Mouse (Mus musculus) forebrain, embryonic 14.5 days (tissue): ENCODE measurements at regions not wholly inside any gene's neighbourhood (a gene's known extent, or its start where the extent isn't known, plus 50 kb on each side); places are given as distances from the start of the nearest gene placed in this dataset.

Experiments used
- ATAC-seq: fragments of 200-750 bp; cut with Nextera tagmentation; 2 replicates; pipeline ENCODE4 v1.8.0; 2017; ENCODE audit warnings: mild to moderate bottlenecking, moderate library complexity
- DNase-seq: peaks from one replicate; pipeline ENCODE4 v3.0.0-alpha.2; 2015; ENCODE audit warnings: low spot score
- H3K27ac ChIP-seq: fragments of 300-500 bp; sonication (generic); 2 replicates; pipeline ENCODE4 v1.5.1; 2014; ENCODE audit warnings: low read depth, mild to moderate bottlenecking, control low read depth, low read length, moderate library complexity
- H3K27me3 ChIP-seq: fragments of 300-500 bp; sonication (generic); replicated peaks from 2 replicates; pipeline ENCODE4 v1.6.1; 2014; ENCODE audit warnings: low read length, control low read depth, mixed read lengths; ENCODE audit not compliant: control insufficient read depth, insufficient read depth
- H3K36me3 ChIP-seq: fragments of 300-500 bp; sonication (generic); 2 replicates; pipeline ENCODE4 v1.6.1; 2014; ENCODE audit warnings: low read length, control low read depth; ENCODE audit not compliant: control insufficient read depth, insufficient read depth
- H3K4me1 ChIP-seq: fragments of 300-500 bp; sonication (generic); 2 replicates; pipeline ENCODE4 v1.6.1; 2014; ENCODE audit warnings: antibody characterized with exemption, low read length, control low read depth; ENCODE audit not compliant: control insufficient read depth, insufficient read depth
- H3K4me2 ChIP-seq: fragments of 300-500 bp; sonication (generic); 2 replicates; pipeline ENCODE4 v1.6.1; 2014; ENCODE audit warnings: mild to moderate bottlenecking, control low read depth, low read length
- H3K4me3 ChIP-seq: fragments of 300-500 bp; sonication (generic); 2 replicates; pipeline ENCODE4 v1.5.1; 2014; ENCODE audit warnings: low read depth, low read length, control low read depth
- H3K9ac ChIP-seq: fragments of 300-500 bp; sonication (generic); 2 replicates; pipeline ENCODE4 v1.6.1; 2014; ENCODE audit warnings: mild to moderate bottlenecking, low read length, control low read depth, moderate library complexity
- H3K9me3 ChIP-seq: fragments of 300-500 bp; sonication (generic); replicated peaks from 2 replicates; pipeline ENCODE4 v1.6.1; 2016; ENCODE audit warnings: low read length, control low read depth, mixed read lengths; ENCODE audit not compliant: control insufficient read depth
- WGBS: fragments of 180-500 bp; shearing (Covaris S2); extraction: QIAGEN DNeasy Blood & Tissue Kit; methylation state at CpG from one replicate; pipeline ENCODE4 v1.1.7; 2014; 5-methylcytosine and 5-hydroxymethylcytosine counted together

DNA sequence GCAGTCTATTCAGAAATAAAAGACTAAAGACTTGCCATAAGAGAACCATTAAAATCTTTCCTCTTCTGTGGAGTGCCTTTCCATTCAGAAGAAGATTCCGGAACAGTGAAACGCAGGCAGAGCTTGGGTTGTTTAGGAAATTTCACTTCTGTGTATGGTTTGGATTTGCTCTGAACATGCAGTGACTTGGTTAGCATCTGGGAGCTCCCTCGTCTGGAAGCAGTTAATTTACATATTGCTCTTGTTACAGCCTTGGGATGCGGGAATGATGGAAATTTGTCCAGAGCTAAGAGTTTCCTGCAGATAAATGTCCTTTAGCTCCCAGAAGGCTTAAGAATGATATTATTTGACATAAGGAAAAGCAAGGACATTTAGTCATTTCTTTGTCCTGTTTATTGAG is 56.4 kb upstream of the Itga6 start:
- no peaks in the 10 kb centered on the region for H3K9me3 ChIP-seq
- H3K4me3 ChIP-seq, result no peak overlapping the region
- ATAC-seq (no peak), DNase-seq (no peak)
- no peak overlapping the region for H3K27ac ChIP-seq
- no peak overlapping the region for H3K4me2 ChIP-seq
- peaks cover 11% of the 10 kb centered on the region for H3K4me1 ChIP-seq
- H3K27me3 ChIP-seq, result no peaks in the 10 kb centered on the region
- no peak overlapping the region for H3K9ac ChIP-seq
- H3K36me3 ChIP-seq, result no peaks in the 10 kb centered on the region
- 74% methylated on average over 4 of the region's 4 CpGs for WGBS

DNA sequence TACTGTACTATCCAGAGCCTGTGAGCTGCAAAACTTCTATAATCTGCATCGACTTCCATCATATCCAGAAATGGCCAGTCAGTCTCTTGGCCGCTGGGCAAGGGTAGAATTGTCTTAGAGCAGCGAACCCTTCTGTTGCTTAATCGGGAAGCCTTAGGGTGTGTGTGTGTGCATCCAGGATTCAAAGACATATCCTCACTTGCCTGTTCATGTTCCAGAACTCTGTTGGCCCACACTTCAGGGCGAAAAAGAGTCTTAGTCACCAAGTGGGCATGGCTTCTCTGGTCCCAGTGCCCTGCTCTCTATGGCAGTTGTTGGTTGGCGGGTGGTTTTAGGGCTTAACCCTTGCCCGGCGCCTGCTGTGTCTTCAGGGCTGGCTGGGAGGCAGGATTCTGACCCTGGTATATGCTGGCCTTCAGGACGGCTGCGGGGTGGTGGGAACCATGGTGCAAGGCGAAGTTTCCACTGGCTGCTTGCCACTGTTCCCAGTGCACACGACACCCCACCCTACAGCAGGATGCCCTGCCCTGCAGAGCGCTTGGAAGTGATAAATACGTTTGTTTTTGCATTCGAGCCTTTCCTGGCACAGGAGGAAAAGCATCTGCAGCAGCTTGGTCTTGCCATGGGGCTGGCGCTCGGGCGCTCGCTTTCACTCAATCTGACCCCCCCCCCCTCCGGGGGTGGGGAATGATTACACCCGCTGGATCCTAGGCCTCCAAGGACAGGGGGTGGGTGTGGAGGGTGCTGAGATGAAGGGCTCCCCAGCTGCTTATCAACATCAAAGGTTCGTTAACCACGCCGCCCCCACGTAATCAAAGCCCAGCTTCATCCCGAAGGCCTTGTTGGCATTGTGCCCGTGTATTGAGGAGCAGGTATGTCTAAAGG is 54.9 kb upstream of the Itga6 start:
- ATAC-seq, result peak; percentile 55
- Histone ChIP-seq H3K4me1 (peaks cover 11% of the 10 kb centered on the region), H3K27ac (no peak overlapping the region; the same call in 1 of the 2 replicates), H3K27me3 (no peaks in the 10 kb centered on the region), H3K4me3 (no peak overlapping the region), H3K9me3 (no peaks in the 10 kb centered on the region), H3K36me3 (no peaks in the 10 kb centered on the region), H3K4me2 (peak overlapping the region; percentile 23), H3K9ac (no peak overlapping the region)
- 54% methylated on average over 27 of the region's 27 CpGs for WGBS
- DNase-seq, result peak; percentile 55

DNA sequence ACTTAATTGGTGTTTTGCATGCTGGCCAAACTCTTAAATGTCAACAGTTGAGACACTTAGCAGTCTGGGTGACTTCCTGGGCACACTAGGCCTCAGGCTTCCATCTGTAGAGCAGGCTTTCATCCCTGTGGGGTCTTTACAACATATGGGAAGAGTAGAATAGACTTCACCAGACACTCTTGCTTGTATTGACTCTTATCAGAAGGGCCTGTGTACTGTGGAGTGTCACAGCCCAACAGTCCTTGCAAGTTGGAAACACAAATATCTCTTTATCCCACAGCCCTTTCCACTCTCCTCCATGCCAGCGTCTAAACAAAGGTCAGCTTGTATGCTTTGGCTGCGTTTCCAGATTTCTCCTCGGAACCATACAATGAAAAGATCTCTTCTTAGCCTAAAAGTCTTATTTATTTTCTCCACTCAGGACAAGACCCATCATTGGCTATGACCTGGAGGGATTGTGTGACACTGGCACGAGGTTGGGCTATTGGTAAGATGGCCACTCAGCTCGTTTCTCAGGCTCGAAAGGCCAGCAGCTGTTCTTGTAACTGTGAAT is 50.6 kb upstream of the Itga6 start:
- no peaks in the 10 kb centered on the region for H3K27me3 ChIP-seq
- WGBS, result 59% methylated on average over 6 of the region's 6 CpGs
- H3K4me1 ChIP-seq, result peaks cover 11% of the 10 kb centered on the region
- no peaks in the 10 kb centered on the region for H3K9me3 ChIP-seq
- DNase-seq (no peak), ATAC-seq (no peak)
- H3K36me3 ChIP-seq, result no peaks in the 10 kb centered on the region
- no peak overlapping the region for H3K9ac ChIP-seq
- no peak overlapping the region for H3K4me2 ChIP-seq
- H3K4me3 ChIP-seq, result no peak overlapping the region
- no peak overlapping the region for H3K27ac ChIP-seq
